In genomic region chr12:101083839-101084195, GRCm38 (mm10) we compare ENCODE assay signal across 8 mouse cellular contexts. TPM values are rescaled to one million over a fixed set of nuclear protein-coding genes. Genes with fewer than 3 reads are reported as not detected.
DNase-seq lines count a peak whose midpoint lies in the region; ATAC-seq lines count a peak whose summit lies in the region.

No protein-coding gene starts in this region.

- peak overlapping the region; percentile 76 for H3K4me2 ChIP-seq in heart, embryonic 15.5 days
- H3K4me2 ChIP-seq in hindbrain, embryonic 14.5 days (replicated peaks) = peak overlapping the region; percentile 82
- peak overlapping the region; percentile 93 for H3K4me2 ChIP-seq in midbrain, embryonic 13.5 days (replicated peaks)

- peak; percentile 41 for ATAC-seq in heart, embryonic 15.5 days (replicated peaks; ENCODE audit: insufficient number of reproducible peaks, insufficient read depth, low FRiP score, low read depth)
- ATAC-seq in activated CD4-positive, CD25-positive, alpha-beta regulatory T cell, adult 4 months = peak; percentile 19
- peak; percentile 70 for ATAC-seq in hindbrain, embryonic 14.5 days (ENCODE audit: low FRiP score)
- peak; percentile 77 for ATAC-seq in midbrain, embryonic 13.5 days

- H3K9ac ChIP-seq in heart, embryonic 15.5 days = peak overlapping the region; percentile 99
- peak overlapping the region; percentile 99 for H3K9ac ChIP-seq in hindbrain, embryonic 14.5 days
- H3K9ac ChIP-seq in midbrain, embryonic 13.5 days (replicated peaks) = peak overlapping the region; percentile 99

- no peaks in the 10 kb centered on the region for H3K36me3 ChIP-seq in heart, embryonic 15.5 days
- 0 out of 2 replicates have a peak, but pooled peaks cover 3% of the 10 kb centered on the region for H3K36me3 ChIP-seq in hindbrain, embryonic 14.5 days (replicated peaks; ENCODE audit: control insufficient read depth, insufficient read depth)
- peaks cover 7% of the 10 kb centered on the region; the same call in 1 of the 2 replicates for H3K36me3 ChIP-seq in midbrain, embryonic 13.5 days

- under 1% methylated on average over 23 of the region's 23 CpGs for WGBS in heart, embryonic 15.5 days
- under 1% methylated on average over 23 of the region's 23 CpGs for WGBS in hindbrain, embryonic 14.5 days
- WGBS in midbrain, embryonic 13.5 days = under 1% methylated on average over 22 of the region's 23 CpGs

- peaks cover 28% of the 10 kb centered on the region for H3K4me1 ChIP-seq in heart, embryonic 15.5 days (replicated peaks)
- H3K4me1 ChIP-seq in hindbrain, embryonic 14.5 days (replicated peaks; ENCODE audit: control insufficient read depth, insufficient read depth, low read length) = peaks cover 30% of the 10 kb centered on the region
- H3K4me1 ChIP-seq in midbrain, embryonic 13.5 days (replicated peaks) = peaks cover 31% of the 10 kb centered on the region

- H3K9me3 ChIP-seq in heart, embryonic 15.5 days (replicated peaks) = no peaks in the 10 kb centered on the region
- no peaks in the 10 kb centered on the region for H3K9me3 ChIP-seq in hindbrain, embryonic 14.5 days (ENCODE audit: control insufficient read depth, low read length)
- no peaks in the 10 kb centered on the region for H3K9me3 ChIP-seq in midbrain, embryonic 13.5 days

- peak overlapping the region; percentile 97 for H3K4me3 ChIP-seq in heart, embryonic 15.5 days
- H3K4me3 ChIP-seq in hindbrain, embryonic 14.5 days (replicated peaks; ENCODE audit: low read length) = peak overlapping the region; percentile 100
- peak overlapping the region; percentile 98 for H3K4me3 ChIP-seq in midbrain, embryonic 13.5 days (replicated peaks)

- DNase-seq in heart, adult 18-20 months = no peak
- DNase-seq in hindbrain, embryonic 14.5 days (ENCODE audit: low spot score) = no peak
- DNase-seq in adrenal gland, adult 8-10 months = no peak
- DNase-seq in cerebellum, postnatal 25 days = no peak
- DNase-seq in ovary, postnatal 10 days (ENCODE audit: low spot score) = no peak

- no peaks in the 10 kb centered on the region for H3K27me3 ChIP-seq in heart, embryonic 15.5 days
- H3K27me3 ChIP-seq in hindbrain, embryonic 14.5 days (ENCODE audit: control insufficient read depth, insufficient read depth, low read length) = no peaks in the 10 kb centered on the region
- H3K27me3 ChIP-seq in midbrain, embryonic 13.5 days = no peaks in the 10 kb centered on the region

- peak overlapping the region; percentile 99 for H3K27ac ChIP-seq in heart, embryonic 15.5 days
- peak overlapping the region; percentile 98 for H3K27ac ChIP-seq in hindbrain, embryonic 14.5 days
- peak overlapping the region; percentile 99 for H3K27ac ChIP-seq in midbrain, embryonic 13.5 days

RNA-seq across cellular contexts. Expression of gene Ppp4r3a, which starts 0.3 kb away (rescaled TPM):
- polyA plus RNA-seq in heart, embryonic 15.5 days (2015; fragmentation: Nextera tagmentation; extraction: Ambion mirVana) = 27.0 and 30.9 TPM in 2 replicates
- total RNA-seq in heart, adult 18-20 months (2021) = 10 to 100 TPM; 21.1 to 23.0 TPM
- 10 to 100 TPM; 30.8 to 39.3 TPM for polyA plus RNA-seq in activated CD4-positive, CD25-positive, alpha-beta regulatory T cell, adult 4 months (2017; shearing (Covaris generic))
- polyA plus RNA-seq in hindbrain, embryonic 14.5 days (2014; fragmentation: Nextera tagmentation; extraction: Ambion mirVana) = 29.1 and 33.6 TPM in 2 replicates
- 31.3 and 37.6 TPM in 2 replicates for polyA plus RNA-seq in midbrain, embryonic 13.5 days (2015; fragmentation: Nextera tagmentation; extraction: Ambion mirVana)
- total RNA-seq in adrenal gland, adult 8-10 months (2022) = 10 to 100 TPM; 49.5 to 59.5 (median 49.9) TPM

RNA-seq across cellular contexts. Expression of gene Ccdc88c, which starts 55.0 kb away (rescaled TPM):
- polyA plus RNA-seq in heart, embryonic 15.5 days (2015; fragmentation: Nextera tagmentation; extraction: Ambion mirVana) = 2.4 and 5.3 TPM in 2 replicates
- total RNA-seq in heart, adult 18-20 months (2021) = 1 to 10 TPM; 3.6 to 4.0 TPM
- 10 to 100 TPM; 76.7 to 82.5 TPM for polyA plus RNA-seq in activated CD4-positive, CD25-positive, alpha-beta regulatory T cell, adult 4 months (2017; shearing (Covaris generic))
- 11.1 and 13.3 TPM in 2 replicates for polyA plus RNA-seq in hindbrain, embryonic 14.5 days (2014; fragmentation: Nextera tagmentation; extraction: Ambion mirVana)
- 15.6 and 16.5 TPM in 2 replicates for polyA plus RNA-seq in midbrain, embryonic 13.5 days (2015; fragmentation: Nextera tagmentation; extraction: Ambion mirVana)
- total RNA-seq in adrenal gland, adult 8-10 months (2022) = 1 to 10 TPM; 1.4 to 4.0 (median 2.7) TPM

Comparison
In these comparisons a context has a peak if more than half of its experiments do, and no peak if none do; other contexts are left out.
1. ATAC-seq: peak in every context shown above with its lines; median percentile 77 in midbrain, embryonic 13.5 days; 70 in hindbrain, embryonic 14.5 days; 41 in heart, embryonic 15.5 days; 19 in activated CD4-positive, CD25-positive, alpha-beta regulatory T cell, adult 4 months.